Mouse (Mus musculus) erythroblast, embryonic 14.5 days (primary cell): ENCODE results near the gene Ankfy1.

Experiments
- GATA1 ChIP-seq: IDR thresholded peaks from 2 replicates; pipeline ENCODE4 v1.6.1; 2012; ENCODE audit warnings: low read length, inconsistent platforms, mixed read lengths
- TAL1 ChIP-seq: IDR thresholded peaks from 3 replicates; pipeline ENCODE4 v1.6.1; 2012; ENCODE audit warnings: low read length, inconsistent platforms, mixed read lengths

DNA sequence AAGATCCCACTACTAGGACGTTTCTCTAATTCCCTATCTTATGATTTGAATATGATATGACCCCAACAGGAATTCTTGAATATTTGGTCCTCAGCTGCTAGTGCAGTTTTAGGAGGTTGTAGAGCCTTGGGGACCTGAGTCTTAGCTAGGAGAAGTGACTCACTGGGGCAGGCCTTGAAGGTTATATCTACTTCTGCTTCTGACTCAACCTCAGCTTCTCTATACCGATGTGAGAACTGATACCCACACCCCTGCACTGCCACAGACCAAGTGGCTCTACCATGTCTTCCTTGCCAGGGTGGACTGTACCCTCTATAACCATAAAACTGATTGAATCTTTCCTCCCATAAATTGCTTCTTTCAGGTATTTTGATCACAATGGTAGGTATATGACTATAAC is 92.3 kb downstream of the Ankfy1 start:
- TF ChIP-seq GATA1 (no peak), TAL1 (no peak)
